Mouse (Mus musculus) C2C12 (cell line): ENCODE measurements at regions not wholly inside any gene's neighbourhood (a gene's known extent, or its start where the extent isn't known, plus 50 kb on each side); places are given as distances from the start of the nearest gene placed in this dataset.

Experiments
- H3K27me3 ChIP-seq: one replicate; pipeline ENCODE4 v1.6.1; 2011; ENCODE audit not compliant: control insufficient read depth, insufficient read depth, insufficient read length
- H3K36me3 ChIP-seq: one replicate; pipeline ENCODE4 v1.6.1; 2011; ENCODE audit not compliant: control insufficient read depth, insufficient read depth
- H3K4me3 ChIP-seq: one replicate; pipeline ENCODE4 v1.5.1; 2011; ENCODE audit warnings: mild to moderate bottlenecking, control low read depth; ENCODE audit not compliant: poor library complexity, insufficient read depth, severe bottlenecking
- H3K79me2 ChIP-seq: one replicate; pipeline ENCODE4 v1.6.1; 2011; ENCODE audit not compliant: control insufficient read depth, insufficient read depth
- H3K79me3 ChIP-seq: one replicate; pipeline ENCODE4 v1.6.1; 2011; ENCODE audit warnings: low read depth, control low read depth
- H3ac ChIP-seq: one replicate; pipeline ENCODE3; 2011; ENCODE audit warnings: low read depth; ENCODE audit not compliant: control insufficient read depth, insufficient read length
- CEBPB ChIP-seq: IDR thresholded peaks from one replicate; pipeline ENCODE4 v1.6.1; 2011; ENCODE audit warnings: low read depth, mild to moderate bottlenecking, control low read depth, moderate library complexity
- CTCF ChIP-seq: IDR thresholded peaks from one replicate; pipeline ENCODE4 v1.5.1; 2011; ENCODE audit not compliant: control insufficient read depth, insufficient read depth, insufficient read length
- FOSL1 ChIP-seq: IDR thresholded peaks from one replicate; pipeline ENCODE4 v1.8.0; 2011; ENCODE audit warnings: mild to moderate bottlenecking, low read length; ENCODE audit not compliant: poor library complexity, insufficient read depth, severe bottlenecking
- MAX ChIP-seq: IDR thresholded peaks from one replicate; pipeline ENCODE4 v1.6.1; 2011; ENCODE audit warnings: mild to moderate bottlenecking, control low read depth
- MYOD1 ChIP-seq: IDR thresholded peaks from one replicate; pipeline ENCODE4 v1.6.1; 2011; ENCODE audit warnings: low read depth; ENCODE audit not compliant: control insufficient read depth, insufficient read length
- MYOG ChIP-seq: IDR thresholded peaks from one replicate; pipeline ENCODE4 v1.6.1; 2011; ENCODE audit not compliant: control insufficient read depth, insufficient read length; ENCODE audit errors: extremely low read depth
- USF1 ChIP-seq: IDR thresholded peaks from one replicate; pipeline ENCODE4 v1.6.1; 2011; ENCODE audit warnings: low read depth, mild to moderate bottlenecking, control low read depth, moderate library complexity

DNA sequence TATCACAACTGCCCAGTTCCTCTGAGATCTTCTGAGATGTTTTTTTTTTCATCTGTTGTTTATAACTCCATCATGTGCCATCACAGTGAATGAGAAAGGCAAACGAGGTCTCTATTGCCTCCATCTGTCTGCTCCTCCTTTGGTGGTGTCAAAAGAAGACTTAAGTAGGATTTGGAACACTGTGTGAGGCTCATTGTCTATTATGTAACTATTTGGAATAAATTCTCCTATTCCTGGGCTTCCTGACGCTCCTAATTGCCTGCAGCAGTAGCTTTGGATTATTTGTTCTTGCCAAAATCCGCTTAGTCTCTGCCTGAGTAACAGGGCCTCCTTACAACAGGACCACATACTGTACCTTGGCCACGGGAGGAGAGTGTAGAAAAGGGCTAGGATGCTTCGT, 244.7 kb upstream of the Prkd1 start:
- H3K27me3 ChIP-seq: no peaks in the 10 kb centered on the region
- no peaks in the 10 kb centered on the region for H3K79me2 ChIP-seq
- H3K36me3 ChIP-seq: no peaks in the 10 kb centered on the region
- H3ac ChIP-seq: no peak overlapping the region
- no peaks in the 10 kb centered on the region for H3K79me3 ChIP-seq
- no peak for TF ChIP-seq USF1
- TF ChIP-seq CTCF: no peak
- TF ChIP-seq FOSL1: no peak
- no peak for TF ChIP-seq MYOG
- TF ChIP-seq MYOD1: no peak
- TF ChIP-seq CEBPB: no peak
- no peak for TF ChIP-seq MAX
- no peak overlapping the region for H3K4me3 ChIP-seq

DNA sequence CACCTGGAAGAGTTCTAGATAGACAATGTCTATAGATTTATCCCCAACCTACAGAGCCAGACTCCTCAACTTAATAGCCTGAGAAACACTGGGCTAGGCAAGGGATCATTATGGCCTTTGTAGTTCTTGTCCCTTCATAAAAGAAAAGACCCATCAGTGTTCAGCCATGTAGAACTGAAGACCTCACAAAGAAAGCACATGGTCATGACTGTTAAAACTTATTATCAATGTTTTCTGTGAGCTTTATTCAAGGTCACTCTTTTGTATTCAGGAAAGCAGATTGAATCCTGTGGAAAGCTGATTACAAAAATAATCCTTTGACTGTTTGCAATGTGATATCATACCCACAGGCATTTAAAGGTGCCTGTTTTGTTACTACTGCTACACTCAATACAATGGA, 226.9 kb upstream of the Prkd1 start:
- Histone ChIP-seq H3K79me2 (no peaks in the 10 kb centered on the region), H3K4me3 (no peak overlapping the region), H3ac (no peak overlapping the region), H3K27me3 (no peaks in the 10 kb centered on the region), H3K36me3 (no peaks in the 10 kb centered on the region), H3K79me3 (no peaks in the 10 kb centered on the region)
- no peak for TF ChIP-seq CTCF
- TF ChIP-seq MYOD1: no peak
- TF ChIP-seq MYOG: no peak
- no peak for TF ChIP-seq FOSL1
- no peak for TF ChIP-seq USF1
- TF ChIP-seq CEBPB: no peak
- no peak for TF ChIP-seq MAX

DNA sequence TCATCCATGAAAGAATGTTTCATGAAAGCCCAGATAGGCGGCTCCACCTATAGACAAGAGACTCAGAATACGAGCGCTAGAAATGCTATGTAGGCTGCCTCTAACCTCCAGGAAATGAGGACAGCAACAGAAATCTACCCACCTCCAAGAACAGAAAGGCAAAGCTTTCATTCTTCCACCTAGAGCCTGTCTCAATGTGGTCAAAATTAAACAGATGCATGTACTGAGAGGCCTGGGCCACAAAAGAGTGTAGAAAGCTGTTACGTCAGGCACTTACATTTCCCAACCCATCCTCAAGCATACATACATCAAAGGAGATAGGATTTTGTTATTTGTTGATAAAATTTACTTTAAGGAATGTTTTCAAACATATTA, 225.1 kb upstream of the Prkd1 start:
- TF ChIP-seq CEBPB (no peak), USF1 (no peak), MYOD1 (no peak), FOSL1 (no peak), CTCF (no peak), MYOG (no peak), MAX (no peak)
- Histone ChIP-seq H3ac (no peak overlapping the region), H3K27me3 (no peaks in the 10 kb centered on the region), H3K79me2 (no peaks in the 10 kb centered on the region), H3K79me3 (no peaks in the 10 kb centered on the region), H3K36me3 (no peaks in the 10 kb centered on the region), H3K4me3 (no peak overlapping the region)

DNA sequence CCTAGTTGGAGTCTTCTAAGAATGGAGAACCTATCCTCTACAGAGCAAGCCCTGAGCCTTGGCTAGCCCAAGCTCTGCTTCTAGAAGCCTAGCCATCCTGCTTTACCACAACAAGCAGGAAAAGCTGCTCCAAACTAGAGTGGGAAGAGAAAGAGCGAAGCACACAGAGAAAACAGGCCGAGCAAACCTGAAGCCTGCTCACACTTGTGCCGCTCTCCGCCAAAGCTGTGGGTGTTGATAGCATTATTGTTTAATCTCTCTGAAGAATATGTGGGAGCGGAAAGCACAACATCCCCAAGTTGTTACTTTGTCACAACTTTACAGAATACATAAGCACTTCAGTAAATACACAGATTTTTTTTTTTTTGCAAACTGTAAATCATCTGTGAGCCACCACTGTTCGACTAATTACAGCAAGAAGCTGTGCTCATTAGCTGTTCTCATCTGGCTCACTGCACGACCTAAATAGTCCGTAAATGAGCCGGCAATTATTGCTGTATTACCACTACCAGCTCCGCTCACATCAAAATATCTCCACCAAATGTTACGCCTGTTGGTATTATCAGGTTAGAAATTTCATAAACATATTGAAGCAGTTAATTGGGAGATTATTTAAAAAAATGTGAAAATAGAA, 224.6 kb upstream of the Prkd1 start:
- Histone ChIP-seq H3K36me3 (no peaks in the 10 kb centered on the region), H3ac (no peak overlapping the region), H3K4me3 (no peak overlapping the region), H3K79me2 (no peaks in the 10 kb centered on the region), H3K27me3 (no peaks in the 10 kb centered on the region), H3K79me3 (no peaks in the 10 kb centered on the region)
- TF ChIP-seq CTCF (no peak), MAX (no peak), MYOD1 (no peak), MYOG (no peak), USF1 (no peak), CEBPB (no peak)

DNA sequence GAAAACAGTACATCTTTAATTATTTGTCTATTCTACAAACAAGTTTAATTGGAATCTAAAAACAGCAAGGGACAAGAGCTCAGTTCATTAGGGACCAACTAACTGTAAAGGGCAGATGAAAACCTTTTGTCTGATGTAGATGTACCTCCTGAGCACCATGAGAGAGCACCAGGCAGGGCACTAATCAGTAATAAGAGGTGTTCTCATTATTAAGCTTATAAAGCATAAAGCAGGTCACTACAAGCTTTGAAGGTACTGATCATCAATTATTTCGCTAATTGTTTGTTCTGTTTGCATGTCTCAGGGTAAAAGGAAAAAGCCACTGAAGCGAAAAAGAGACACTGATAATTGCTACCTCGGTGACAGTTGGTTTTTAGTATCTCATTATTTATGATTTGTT, 202.7 kb upstream of the Prkd1 start:
- no peak for TF ChIP-seq CEBPB
- no peak for TF ChIP-seq MYOD1
- no peak for TF ChIP-seq USF1
- no peak for TF ChIP-seq CTCF
- no peak for TF ChIP-seq MYOG
- no peak for TF ChIP-seq FOSL1
- no peak for TF ChIP-seq MAX
- no peak overlapping the region for H3K4me3 ChIP-seq
- no peaks in the 10 kb centered on the region for H3K79me2 ChIP-seq
- H3K27me3 ChIP-seq: no peaks in the 10 kb centered on the region
- no peaks in the 10 kb centered on the region for H3K36me3 ChIP-seq
- H3K79me3 ChIP-seq: no peaks in the 10 kb centered on the region
- H3ac ChIP-seq: no peak overlapping the region

DNA sequence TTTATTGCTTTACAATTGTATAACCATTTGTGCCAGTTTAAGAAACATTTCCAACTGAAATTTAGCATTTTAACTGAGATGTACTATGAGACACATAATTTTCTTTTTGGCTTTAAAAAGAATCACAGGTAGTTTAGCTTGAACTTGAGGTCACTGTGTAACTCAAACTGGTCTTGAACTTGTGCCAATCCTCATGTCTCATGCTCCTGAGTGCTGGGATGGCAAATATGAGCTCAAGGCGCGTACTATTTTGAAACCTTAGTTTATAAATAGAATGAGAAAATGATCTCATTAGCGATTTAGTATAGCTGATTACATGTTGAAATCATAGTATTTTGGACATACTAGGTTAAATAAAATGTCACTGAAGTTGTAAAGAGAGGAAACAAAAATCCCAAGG, 199.1 kb upstream of the Prkd1 start:
- no peak overlapping the region for H3K4me3 ChIP-seq
- TF ChIP-seq MAX (no peak), USF1 (no peak), CEBPB (no peak), CTCF (no peak), MYOD1 (no peak), MYOG (no peak), FOSL1 (no peak)
- no peaks in the 10 kb centered on the region for H3K79me2 ChIP-seq
- H3K36me3 ChIP-seq: no peaks in the 10 kb centered on the region
- H3K79me3 ChIP-seq: no peaks in the 10 kb centered on the region
- H3ac ChIP-seq: no peak overlapping the region
- H3K27me3 ChIP-seq: no peaks in the 10 kb centered on the region
